Mouse (Mus musculus): ENCODE data around the gene Eif5. TPM values are rescaled to one million over a fixed set of nuclear protein-coding genes. Genes with fewer than 3 reads are reported as not detected.

Eif5 gene
- 762 TPM for polyA plus RNA-seq (2014; fragmentation: Illumina TruSeq; extraction: RNeasy Lipid Tissue Mini Kit (QIAGEN cat#74804))

DNA sequence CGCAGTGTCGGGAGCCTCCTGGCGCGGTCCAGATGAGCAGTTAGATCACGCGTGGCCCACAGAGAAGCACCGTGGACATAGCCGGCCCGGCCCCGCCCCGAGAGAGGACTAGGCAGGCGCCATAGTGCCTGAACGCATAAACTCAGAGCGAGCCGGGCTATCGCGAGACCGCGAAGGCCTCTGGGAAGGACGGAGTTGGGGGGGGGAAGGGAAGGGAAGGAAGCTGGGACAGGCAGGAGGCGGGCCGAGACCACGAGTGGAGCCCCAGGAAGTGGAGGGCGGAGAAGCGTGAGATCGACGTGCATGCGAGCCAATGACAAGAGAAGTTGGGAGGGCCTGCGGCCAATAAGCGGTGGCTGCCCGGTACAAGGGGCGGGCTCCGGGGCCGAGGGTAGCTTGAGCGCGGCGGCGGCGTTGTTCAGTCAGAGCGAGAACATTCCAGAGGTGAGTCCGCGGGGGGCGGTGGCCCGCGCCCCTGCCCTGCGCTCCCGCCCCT lies at the start of gene Eif5:
Gene Eif5 (plus strand): TSS at position 221 of the 496 bp plus-strand sequence.

DNA sequence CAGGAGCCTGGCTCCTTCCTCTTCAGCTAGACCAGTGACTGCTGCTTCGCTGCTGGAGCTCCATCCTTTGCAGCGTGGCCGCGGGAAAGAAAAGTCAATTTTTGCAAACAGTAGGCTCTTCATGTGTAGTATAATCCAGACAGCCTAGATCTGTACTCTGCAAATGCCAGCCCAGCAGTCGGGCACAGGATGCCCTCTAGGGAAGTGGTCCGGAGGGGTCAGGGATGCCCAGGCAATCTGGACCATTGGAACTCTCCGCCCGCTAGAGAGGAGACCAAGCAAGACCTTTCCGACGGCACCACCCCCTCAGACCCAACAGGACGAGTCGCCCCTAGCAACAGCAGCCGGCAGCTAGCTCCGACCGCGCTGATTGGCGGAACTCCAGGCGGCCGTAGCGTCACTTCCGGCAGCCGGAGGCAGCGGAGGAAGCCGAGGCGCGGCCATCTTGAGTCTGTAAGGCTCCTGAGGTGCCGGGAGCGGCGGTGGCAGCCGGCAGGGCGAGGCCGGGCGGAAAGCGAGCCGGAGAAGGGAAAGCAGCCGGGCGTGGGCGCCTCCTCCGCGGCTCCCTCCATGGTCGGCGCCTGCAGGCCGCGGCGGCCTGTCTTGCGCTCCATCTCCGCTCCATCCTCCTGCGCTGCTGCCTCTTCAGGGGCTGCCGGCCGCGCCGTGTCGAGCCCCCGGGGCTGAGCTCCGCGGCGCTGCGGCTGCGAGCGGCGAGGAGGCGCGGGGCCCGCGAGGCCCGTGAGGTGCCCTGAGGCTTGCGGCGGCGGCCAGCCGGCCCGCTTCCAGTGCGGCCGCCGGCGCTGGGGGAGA lies 36.5 kb downstream of the Eif5 start, which contains the start of gene Mark3:
Gene Mark3 (plus strand): TSS at position 450 of the 813 bp plus-strand sequence.

Other genes with a start within 250 kb of the Eif5 start
- 6.0 TPM for gene Cdc42bpb, start 160.3 kb upstream of the Eif5 start, polyA plus RNA-seq (2014; fragmentation: Illumina TruSeq; extraction: RNeasy Lipid Tissue Mini Kit (QIAGEN cat#74804))
- gene Lbhd2, start 131.2 kb upstream of the Eif5 start, polyA plus RNA-seq (2014; fragmentation: Illumina TruSeq; extraction: RNeasy Lipid Tissue Mini Kit (QIAGEN cat#74804)), result not detected
- 0.17 TPM for gene Exoc3l4, start 121.0 kb upstream of the Eif5 start, polyA plus RNA-seq (2014; fragmentation: Illumina TruSeq; extraction: RNeasy Lipid Tissue Mini Kit (QIAGEN cat#74804))
- gene Tnfaip2, start 95.5 kb upstream of the Eif5 start, polyA plus RNA-seq (2014; fragmentation: Illumina TruSeq; extraction: RNeasy Lipid Tissue Mini Kit (QIAGEN cat#74804)), result 1.5 TPM
- gene Gm266, start 52.2 kb upstream of the Eif5 start, polyA plus RNA-seq (2014; fragmentation: Illumina TruSeq; extraction: RNeasy Lipid Tissue Mini Kit (QIAGEN cat#74804)), result 4.5 TPM
- gene Mark3, start 36.5 kb downstream of the Eif5 start, polyA plus RNA-seq (2014; fragmentation: Illumina TruSeq; extraction: RNeasy Lipid Tissue Mini Kit (QIAGEN cat#74804)), result 248 TPM
- 1.7 TPM for gene Ckb, start 134.3 kb downstream of the Eif5 start, polyA plus RNA-seq (2014; fragmentation: Illumina TruSeq; extraction: RNeasy Lipid Tissue Mini Kit (QIAGEN cat#74804))
- not detected for gene Trmt61a, start 140.1 kb downstream of the Eif5 start, polyA plus RNA-seq (2014; fragmentation: Illumina TruSeq; extraction: RNeasy Lipid Tissue Mini Kit (QIAGEN cat#74804))
- gene Bag5, start 175.2 kb downstream of the Eif5 start, polyA plus RNA-seq (2014; fragmentation: Illumina TruSeq; extraction: RNeasy Lipid Tissue Mini Kit (QIAGEN cat#74804)), result 32.5 TPM
- 31.3 TPM for gene Apopt1, start 175.2 kb downstream of the Eif5 start, polyA plus RNA-seq (2014; fragmentation: Illumina TruSeq; extraction: RNeasy Lipid Tissue Mini Kit (QIAGEN cat#74804))
- 2.7 TPM for gene Klc1, start 220.8 kb downstream of the Eif5 start, polyA plus RNA-seq (2014; fragmentation: Illumina TruSeq; extraction: RNeasy Lipid Tissue Mini Kit (QIAGEN cat#74804))